ENCODE assay signal across 8 mouse cellular contexts in genomic region chr2:174295175-174295899, GRCm38 (mm10). TPM values are rescaled to one million over a fixed set of nuclear protein-coding genes. Genes with fewer than 3 reads are reported as not detected.
DNase-seq lines count a peak whose midpoint lies in the region; ATAC-seq and TF ChIP-seq lines count a peak whose summit lies in the region.

No protein-coding gene starts in this region.

- TF ChIP-seq EP300 in liver, embryonic 14.5 days (IDR thresholded peaks at IDR 0.05; ENCODE audit: low read depth), result no peak

- H3K4me3 ChIP-seq in kidney, postnatal 0 days (replicated peaks; ENCODE audit: low read depth, low read length), result peak overlapping the region; percentile 52
- peak overlapping the region; percentile 54 for H3K4me3 ChIP-seq in hindbrain, embryonic 15.5 days
- H3K4me3 ChIP-seq in liver, embryonic 14.5 days (ENCODE audit: insufficient read depth in 1 of 2, low read depth in 2 of 2, low read length in 2 of 2), result peak overlapping the region; percentile 67 to 84
- peak overlapping the region; percentile 58 for H3K4me3 ChIP-seq in neural tube, embryonic 14.5 days (ENCODE audit: low read depth, low read length)

- H3K4me2 ChIP-seq in kidney, postnatal 0 days (ENCODE audit: low read length), result peak overlapping the region; percentile 62
- peak overlapping the region; percentile 57 for H3K4me2 ChIP-seq in hindbrain, embryonic 15.5 days
- peak overlapping the region; percentile 84 for H3K4me2 ChIP-seq in liver, embryonic 14.5 days (ENCODE audit: low read depth)
- H3K4me2 ChIP-seq in neural tube, embryonic 14.5 days (ENCODE audit: low read depth, low read length), result peak overlapping the region; percentile 53

- TF ChIP-seq CTCF in kidney, postnatal 0 days (IDR thresholded peaks at IDR 0.05; ENCODE audit: low read depth), result peak; percentile 42
- peak; percentile 33 for TF ChIP-seq CTCF in liver, embryonic 14.5 days (IDR thresholded peaks at IDR 0.05; ENCODE audit: low read depth)

- H3K9me3 ChIP-seq in kidney, postnatal 0 days (replicated peaks; ENCODE audit: low read length), result peaks cover 28% of the 10 kb centered on the region
- H3K9me3 ChIP-seq in hindbrain, embryonic 15.5 days, result peaks cover 9% of the 10 kb centered on the region; the same call in 1 of the 2 replicates
- H3K9me3 ChIP-seq in liver, embryonic 14.5 days (ENCODE audit: control insufficient read depth, low read length), result no peaks in the 10 kb centered on the region; the same call in 1 of the 2 replicates
- H3K9me3 ChIP-seq in neural tube, embryonic 14.5 days (ENCODE audit: control insufficient read depth, low read length), result peaks cover 16% of the 10 kb centered on the region

- H3K9ac ChIP-seq in kidney, postnatal 0 days (ENCODE audit: low read depth, low read length), result peak overlapping the region; percentile 76
- peak overlapping the region; percentile 57 for H3K9ac ChIP-seq in hindbrain, embryonic 15.5 days
- H3K9ac ChIP-seq in liver, embryonic 14.5 days (replicated peaks), result peak overlapping the region; percentile 73
- peak overlapping the region; percentile 62 for H3K9ac ChIP-seq in neural tube, embryonic 14.5 days (replicated peaks; ENCODE audit: low read depth, low read length)

- no peaks in the 10 kb centered on the region for H3K36me3 ChIP-seq in kidney, postnatal 0 days (ENCODE audit: insufficient read depth, low read length)
- H3K36me3 ChIP-seq in hindbrain, embryonic 15.5 days, result no peaks in the 10 kb centered on the region
- no peaks in the 10 kb centered on the region for H3K36me3 ChIP-seq in liver, embryonic 14.5 days (replicated peaks; ENCODE audit: control insufficient read depth, insufficient read depth, low read depth)
- no peaks in the 10 kb centered on the region for H3K36me3 ChIP-seq in neural tube, embryonic 14.5 days (ENCODE audit: control insufficient read depth, insufficient read depth, low read length)

- peaks cover 14% of the 10 kb centered on the region for H3K27me3 ChIP-seq in kidney, postnatal 0 days (ENCODE audit: insufficient read depth, low read length)
- peaks cover 17% of the 10 kb centered on the region for H3K27me3 ChIP-seq in hindbrain, embryonic 15.5 days
- H3K27me3 ChIP-seq in liver, embryonic 14.5 days (ENCODE audit: control insufficient read depth, insufficient read depth, low read length), result peaks cover 29% of the 10 kb centered on the region
- H3K27me3 ChIP-seq in neural tube, embryonic 14.5 days (ENCODE audit: control insufficient read depth, insufficient read depth, low read length), result peaks cover 8% of the 10 kb centered on the region

- WGBS in kidney, postnatal 0 days, result 48% methylated on average over 36 of the region's 36 CpGs
- WGBS in hindbrain, embryonic 15.5 days, result 47% methylated on average over 36 of the region's 36 CpGs
- 44% methylated on average over 36 of the region's 36 CpGs for WGBS in liver, embryonic 14.5 days (ENCODE audit: insufficient replicate concordance)
- WGBS in neural tube, embryonic 14.5 days, result 49% methylated on average over 36 of the region's 36 CpGs

- peaks cover 6% of the 10 kb centered on the region; the same call in 1 of the 2 replicates for H3K4me1 ChIP-seq in kidney, postnatal 0 days (replicated peaks; ENCODE audit: insufficient read depth, low read length)
- H3K4me1 ChIP-seq in hindbrain, embryonic 15.5 days (replicated peaks), result peaks cover 64% of the 10 kb centered on the region
- H3K4me1 ChIP-seq in liver, embryonic 14.5 days (replicated peaks; ENCODE audit: control insufficient read depth in 2 of 2, insufficient read depth in 2 of 2, low read length in 1 of 2), result peaks cover 0 to 10% of the 10 kb centered on the region in 2 experiments; a peak in 2 of 4 replicates
- H3K4me1 ChIP-seq in neural tube, embryonic 14.5 days (ENCODE audit: control insufficient read depth, insufficient read depth, low read length), result peaks cover 29% of the 10 kb centered on the region

- ATAC-seq in kidney, postnatal 0 days (replicated peaks; ENCODE audit: low FRiP score, low read depth), result peak; percentile 90
- peak; percentile 78 for ATAC-seq in activated CD4-positive, CD25-positive, alpha-beta regulatory T cell, adult 4 months
- peak; percentile 89 for ATAC-seq in hindbrain, embryonic 15.5 days (ENCODE audit: low FRiP score, low read depth)
- peak; percentile 81 for ATAC-seq in liver, embryonic 14.5 days (ENCODE audit: insufficient read depth)
- ATAC-seq in neural tube, embryonic 14.5 days (ENCODE audit: low read depth), result peak; percentile 93

- DNase-seq in kidney, postnatal 0 days (ENCODE audit: low spot score), result peak; percentile 91
- no peak for DNase-seq in kidney, adult 8-10 months
- DNase-seq in fibroblast of lung, adult 2 months (ENCODE audit: low read depth), result peak; percentile 49
- peak; percentile 77 to 79 (median 78) for DNase-seq in liver, embryonic 14.5 days (ENCODE audit: low read depth in 3 of 3, low spot score in 3 of 3)
- peak; percentile 83 to 86 for DNase-seq in thymus, postnatal 10 days (ENCODE audit: low spot score in 2 of 2)

- H3K27ac ChIP-seq in kidney, postnatal 0 days, result peak overlapping the region; percentile 72
- peak overlapping the region; percentile 83 for H3K27ac ChIP-seq in hindbrain, embryonic 15.5 days (replicated peaks)
- H3K27ac ChIP-seq in liver, embryonic 14.5 days, result peak overlapping the region; percentile 21
- H3K27ac ChIP-seq in neural tube, embryonic 14.5 days (ENCODE audit: low read depth, low read length), result peak overlapping the region; percentile 80

RNA-seq across cellular contexts. Expression of gene Gnas, which starts 11.2 kb away (rescaled TPM):
- 1,338 and 1,363 TPM in 2 replicates for polyA plus RNA-seq in kidney, postnatal 0 days (2015; fragmentation: Nextera tagmentation; extraction: Ambion mirVana)
- 100 to 1,000 TPM; 102 to 126 TPM for polyA plus RNA-seq in activated CD4-positive, CD25-positive, alpha-beta regulatory T cell, adult 4 months (2017; shearing (Covaris generic))
- polyA plus RNA-seq in hindbrain, embryonic 15.5 days (2015; fragmentation: Nextera tagmentation; extraction: Ambion mirVana), result 1,606 and 1,659 TPM in 2 replicates
- 231 and 302 TPM in 2 replicates for polyA plus RNA-seq in liver, embryonic 14.5 days (2012; rRNA removed)
- polyA plus RNA-seq in liver, embryonic 14.5 days (2014; fragmentation: Nextera tagmentation; extraction: Ambion mirVana), result 286 and 331 TPM in 2 replicates
- 1,718 and 1,785 TPM in 2 replicates for polyA plus RNA-seq in neural tube, embryonic 14.5 days (2014; fragmentation: Nextera tagmentation; extraction: Ambion mirVana)

RNA-seq across cellular contexts. Expression of gene Gm20721, which starts 51.2 kb away (rescaled TPM):
- polyA plus RNA-seq in kidney, postnatal 0 days (2015; fragmentation: Nextera tagmentation; extraction: Ambion mirVana), result 8.6 and 11.1 TPM in 2 replicates
- under 1 TPM in 1 of 2 experiments, not detected in 1; 0.40 TPM for polyA plus RNA-seq in activated CD4-positive, CD25-positive, alpha-beta regulatory T cell, adult 4 months (2017; shearing (Covaris generic))
- polyA plus RNA-seq in hindbrain, embryonic 15.5 days (2015; fragmentation: Nextera tagmentation; extraction: Ambion mirVana), result 11.8 and 13.1 TPM in 2 replicates
- 0.14 and 0.74 TPM in 2 replicates for polyA plus RNA-seq in liver, embryonic 14.5 days (2012; rRNA removed)
- polyA plus RNA-seq in liver, embryonic 14.5 days (2014; fragmentation: Nextera tagmentation; extraction: Ambion mirVana), result 0.64 and 0.88 TPM in 2 replicates
- 10.0 and 11.8 TPM in 2 replicates for polyA plus RNA-seq in neural tube, embryonic 14.5 days (2014; fragmentation: Nextera tagmentation; extraction: Ambion mirVana)

Comparison
In these comparisons a context has a peak if more than half of its experiments do, and no peak if none do; other contexts are left out.
1. DNase-seq: peak in kidney, postnatal 0 days (single experiment), fibroblast of lung, adult 2 months (single experiment), liver, embryonic 14.5 days (3 of 3) and thymus, postnatal 10 days (2 of 2); none in kidney, adult 8-10 months (0 of 2).
2. H3K27ac ChIP-seq: peak in every context shown above with its lines; median percentile 83 in hindbrain, embryonic 15.5 days; 80 in neural tube, embryonic 14.5 days; 72 in kidney, postnatal 0 days; 21 in liver, embryonic 14.5 days.
3. Peak in every context shown above with its lines, with median percentiles within 50 percentile points of each other: ATAC-seq, H3K4me2 ChIP-seq, H3K4me3 ChIP-seq and H3K9ac ChIP-seq.